Mouse (Mus musculus) stomach, postnatal 0 days (tissue): ENCODE measurements at regions not wholly inside any gene's neighbourhood (a gene's known extent, or its start where the extent isn't known, plus 50 kb on each side); places are given as distances from the start of the nearest gene placed in this dataset.

ENCODE experiments used
- CTCF ChIP-seq: IDR thresholded peaks from 2 replicates; pipeline ENCODE4 v1.5.1; 2016; ENCODE audit warnings: antibody characterized with exemption, low read depth, mild to moderate bottlenecking, moderate library complexity
- EP300 ChIP-seq: optimal IDR thresholded peaks from 2 replicates; pipeline ENCODE3; 2016; ENCODE audit warnings: antibody characterized with exemption

- TF ChIP-seq EP300, result no peak
- TF ChIP-seq CTCF, result no peak
Observed at GRCm38 (mm10) chr6:31817640-31818039, 232.4 kb upstream of the 1700012A03Rik start.
